Mouse (Mus musculus) kidney, postnatal 36 days (tissue): ENCODE data around the gene C1qtnf2.

Experiments used
- DNase-seq, 2 experiments: peaks; one replicate each; pipeline ENCODE4 v3.0.0; 2021 to 2022; ENCODE audit warnings: mixed read lengths in 2 of 2

The C1qtnf2 gene

GRCm38 (mm10) chr11:43474225-43474774 is at the start of gene C1qtnf2:
Gene C1qtnf2 (plus strand): TSS chr11:43474276.
- DNase-seq: peak; percentile 34 to 68

GRCm38 (mm10) chr11:43424386-43424785 is 49.7 kb upstream of the C1qtnf2 start:
- DNase-seq: no peak

GRCm38 (mm10) chr11:43425166-43425709 is 48.8 kb upstream of the C1qtnf2 start:
- DNase-seq: no peak

GRCm38 (mm10) chr11:43425824-43426413 is 48.2 kb upstream of the C1qtnf2 start, which contains the start of gene Pttg1:
Gene Pttg1 (minus strand): TSS chr11:43426251.
- DNase-seq: peak; percentile 89 to 91

- peak; percentile 32 to 40 for DNase-seq
These were observed 47.6 kb upstream of the C1qtnf2 start for GRCm38 (mm10) chr11:43426414-43426884.

- DNase-seq: peak; percentile 76 to 84
These were observed 40.6 kb upstream of the C1qtnf2 start, which contains the start of gene Slu7 for GRCm38 (mm10) chr11:43433254-43434023. Gene Slu7 (plus strand): TSS chr11:43433744.

- DNase-seq: no peak
These were observed 40.1 kb upstream of the C1qtnf2 start for GRCm38 (mm10) chr11:43434024-43434407.

- no peak for DNase-seq
These were observed 33.0 kb upstream of the C1qtnf2 start for GRCm38 (mm10) chr11:43441121-43441520.

GRCm38 (mm10) chr11:43443183-43443582 is 30.9 kb upstream of the C1qtnf2 start:
- DNase-seq: no peak

- DNase-seq: no peak
These were observed 24.2 kb upstream of the C1qtnf2 start for GRCm38 (mm10) chr11:43449916-43450315.

GRCm38 (mm10) chr11:43451322-43451721 is 22.8 kb upstream of the C1qtnf2 start:
- no peak for DNase-seq

GRCm38 (mm10) chr11:43452266-43452665 is 21.8 kb upstream of the C1qtnf2 start:
- no peak for DNase-seq

GRCm38 (mm10) chr11:43463204-43463603 is 10.9 kb upstream of the C1qtnf2 start:
- DNase-seq: no peak

GRCm38 (mm10) chr11:43470118-43470517 is 4.0 kb upstream of the C1qtnf2 start:
- DNase-seq: peak; percentile 25 to 57

GRCm38 (mm10) chr11:43470881-43471820 is 2.9 kb upstream of the C1qtnf2 start:
- DNase-seq: peak in 1 of 2 experiments; percentile 17

- DNase-seq: no peak
These were observed 961 bp upstream of the C1qtnf2 start for GRCm38 (mm10) chr11:43473115-43473514.

- DNase-seq: no peak
These were observed 346 bp upstream of the C1qtnf2 start for GRCm38 (mm10) chr11:43473635-43474224.

- DNase-seq: no peak
These were observed 5.3 kb downstream of the C1qtnf2 start for GRCm38 (mm10) chr11:43479376-43479775.

- DNase-seq: no peak
These were observed 6.5 kb downstream of the C1qtnf2 start for GRCm38 (mm10) chr11:43480561-43480960.

GRCm38 (mm10) chr11:43481672-43482522 is 7.8 kb downstream of the C1qtnf2 start:
- no peak for DNase-seq
